Mouse (Mus musculus) kidney, adult 2 months (tissue): ENCODE measurements around the gene Tubgcp2.

Experiments
- CTCF ChIP-seq: fragments of 200-500 bp; conservative IDR thresholded peaks from 2 replicates; pipeline ENCODE4 v1.5.1; 2011; ENCODE audit warnings: low read depth, mild to moderate bottlenecking, control low read depth, low read length, moderate library complexity, mixed read lengths; ENCODE audit not compliant: insufficient read depth, insufficient read length
- POLR2A ChIP-seq: fragments of 200-500 bp; IDR thresholded peaks from one replicate; pipeline ENCODE4 v1.6.1; 2011; ENCODE audit warnings: low read depth, low read length, control low read depth

DNA sequence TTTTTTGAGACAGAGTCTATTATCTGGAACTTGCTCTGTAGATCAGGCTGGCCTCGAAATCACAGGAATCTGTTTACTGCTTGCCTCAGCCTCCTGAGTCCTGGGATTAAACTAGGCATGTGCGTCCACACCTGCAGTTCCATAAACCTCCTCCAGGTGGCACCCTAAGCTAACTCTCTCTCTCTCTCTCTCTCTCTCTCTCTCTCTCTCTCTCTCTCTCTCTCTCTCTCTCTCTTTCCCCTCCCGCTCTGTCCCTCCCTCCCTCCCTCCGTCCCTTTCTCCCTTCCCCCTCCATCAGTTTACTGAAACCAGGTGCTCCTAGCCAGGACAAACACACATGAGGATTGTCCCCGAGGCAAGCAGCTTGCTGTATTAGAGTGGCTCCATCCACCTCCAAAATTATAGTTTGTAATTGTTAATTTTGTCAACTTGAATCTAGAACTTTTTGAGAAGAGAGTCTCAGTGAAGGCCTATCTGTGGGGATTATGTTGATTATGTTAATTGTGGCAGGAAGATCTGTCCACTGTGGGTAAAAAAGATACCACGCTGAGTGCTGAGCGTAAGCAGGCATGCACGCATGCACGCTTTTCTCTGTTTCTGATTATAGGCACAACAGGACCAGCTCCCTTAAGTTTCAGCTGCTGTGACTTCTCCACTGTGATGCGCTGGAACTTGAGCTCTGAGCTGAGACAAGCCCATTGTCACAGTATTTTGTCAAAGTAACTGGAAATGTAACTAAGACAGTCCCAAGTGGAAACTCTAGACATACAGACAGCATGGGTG lies 66.9 kb downstream of the Tubgcp2 start:
- no peak for TF ChIP-seq POLR2A
- TF ChIP-seq CTCF, result peak; percentile 81
